Mouse (Mus musculus): ENCODE results near the gene As3mt. TPM values are rescaled to one million over a fixed set of nuclear protein-coding genes. Genes with fewer than 3 reads are reported as not detected.
"Not testable (repeated sequence)": the region's sequence is repeated elsewhere in the genome, so short reads cannot be mapped to it uniquely, and the experiment has no call there.

As3mt gene
- total RNA-seq, 2 experiments from 2014 or later = 68.1 to 80.9 TPM

DNA sequence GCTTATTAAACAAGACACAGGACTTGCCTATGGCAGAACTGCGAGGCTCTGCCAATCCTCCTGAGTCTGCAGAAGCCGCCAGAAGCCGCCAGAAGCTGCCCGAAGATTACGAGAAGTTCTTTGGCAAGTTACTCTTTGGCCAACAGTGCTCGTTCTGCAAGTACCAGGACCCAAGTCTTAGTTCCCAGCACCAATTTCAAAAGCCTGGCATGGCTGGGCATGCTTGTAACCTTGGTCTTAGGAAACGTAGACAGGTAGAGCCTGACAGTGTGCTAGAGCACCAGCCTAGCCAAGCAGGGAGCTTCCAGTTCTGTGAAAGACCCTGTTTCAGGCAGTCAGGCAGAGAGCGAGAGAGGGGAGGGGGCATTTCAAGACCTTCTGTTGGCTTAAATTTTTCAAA, 10.8 kb upstream of the As3mt start:
- no peak for DNase-seq
- intact Hi-C loops (cut with DNase I; ENCODE audit: low total_unique reads) = no loop called here

DNA sequence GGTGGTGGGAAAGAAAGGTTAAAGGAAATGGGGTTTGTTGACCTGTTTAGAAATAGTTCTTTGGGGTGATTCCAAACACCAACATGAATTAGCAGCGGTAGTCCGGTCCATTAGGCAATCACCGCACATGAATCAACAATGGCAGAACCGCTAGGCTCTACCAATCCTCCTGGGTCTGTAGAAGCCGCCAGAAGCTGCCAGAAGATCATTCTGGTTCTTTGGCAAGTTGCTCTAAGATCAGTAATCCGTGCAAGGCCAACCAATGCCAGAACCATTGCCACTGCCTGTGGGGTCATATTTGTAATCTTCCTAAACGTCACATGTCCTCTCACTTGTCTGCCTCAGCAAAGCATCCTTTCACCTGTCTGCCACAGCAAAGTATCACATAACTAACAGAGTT, 10.3 kb upstream of the As3mt start:
- no peak for DNase-seq
- intact Hi-C loops (cut with DNase I; ENCODE audit: low total_unique reads) = no loop called here

DNA sequence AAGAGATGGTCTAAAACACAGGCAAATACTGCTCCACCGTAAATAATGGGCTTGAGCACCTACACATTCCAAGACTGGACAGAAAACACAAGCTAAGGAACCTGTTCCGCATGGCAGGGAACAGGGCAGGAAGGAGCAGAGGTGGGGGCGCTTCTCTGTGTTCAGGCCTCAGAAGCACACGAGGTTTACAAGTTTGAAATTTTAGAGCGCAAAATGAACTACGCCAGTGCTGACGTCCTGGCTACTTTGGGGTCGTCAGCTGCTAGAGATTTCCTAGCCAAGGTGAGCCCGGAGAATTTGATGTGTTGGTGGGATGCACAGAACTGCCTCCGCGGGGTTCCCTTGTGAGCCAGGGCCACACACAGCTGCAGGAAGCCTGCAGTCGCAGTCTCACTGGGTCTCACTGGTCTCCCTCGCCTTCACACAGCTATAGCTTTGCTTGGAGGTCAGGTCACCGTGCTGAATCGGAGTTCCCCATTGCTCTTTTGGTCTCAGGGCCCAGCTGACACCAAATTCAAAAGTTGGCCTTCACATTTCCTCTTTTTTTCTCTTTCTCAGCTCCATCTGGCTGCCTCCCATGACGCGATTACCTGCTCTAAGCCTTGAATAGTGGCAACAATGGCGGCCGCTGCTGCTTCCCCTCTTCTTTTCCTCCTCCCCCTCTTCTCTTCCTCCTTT, 9.3 kb upstream of the As3mt start:
- intact Hi-C loops (cut with DNase I; ENCODE audit: low total_unique reads) = no loop called here
- no peak for DNase-seq

DNA sequence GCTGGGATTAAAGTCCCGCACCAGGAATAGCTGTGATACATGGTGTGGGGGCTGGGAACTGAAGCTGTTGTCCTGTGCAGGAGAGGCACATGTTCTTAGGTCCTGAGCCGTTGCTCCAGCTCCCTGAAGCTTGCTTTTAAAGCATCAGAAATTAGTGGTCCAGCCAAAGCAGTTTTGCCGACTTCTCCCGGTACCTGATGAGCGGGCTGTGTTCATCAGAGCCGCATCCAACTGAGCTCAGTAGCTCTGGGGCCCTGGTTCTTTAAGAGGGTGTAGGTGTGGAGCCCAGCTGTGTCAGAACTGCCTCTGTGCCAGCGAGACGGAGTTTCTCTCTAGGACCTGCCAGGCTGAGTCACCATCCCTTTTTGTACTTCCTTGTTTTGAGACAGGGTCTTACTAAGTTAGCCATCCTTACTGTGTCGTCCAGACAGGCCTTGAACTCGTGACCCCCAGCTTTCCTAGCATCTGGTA, 8.2 kb upstream of the As3mt start:
- intact Hi-C loops (cut with DNase I; ENCODE audit: low total_unique reads) = no loop called here
- DNase-seq = peak; percentile 15

DNA sequence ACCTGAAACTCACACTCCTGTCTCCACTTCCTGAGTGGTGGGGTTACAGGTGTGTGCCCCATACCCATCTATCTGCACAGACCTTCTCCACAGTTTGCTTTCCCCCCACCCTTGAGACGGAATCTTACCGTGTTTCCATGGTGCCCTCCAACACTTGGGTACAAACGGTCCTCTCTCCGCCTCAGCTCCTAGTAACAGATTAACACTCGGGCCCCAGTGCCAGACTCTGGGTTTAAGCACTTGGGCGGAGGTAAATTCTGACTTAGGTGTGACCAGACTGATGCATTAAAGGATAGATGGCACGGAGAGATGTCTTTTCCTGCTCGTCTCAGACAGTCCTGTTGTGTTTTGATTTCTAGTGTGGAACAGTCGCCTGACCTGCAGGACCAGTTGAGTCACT, 6.1 kb upstream of the As3mt start:
- no peak for DNase-seq
- intact Hi-C loops (cut with DNase I; ENCODE audit: low total_unique reads) = no loop called here

DNA sequence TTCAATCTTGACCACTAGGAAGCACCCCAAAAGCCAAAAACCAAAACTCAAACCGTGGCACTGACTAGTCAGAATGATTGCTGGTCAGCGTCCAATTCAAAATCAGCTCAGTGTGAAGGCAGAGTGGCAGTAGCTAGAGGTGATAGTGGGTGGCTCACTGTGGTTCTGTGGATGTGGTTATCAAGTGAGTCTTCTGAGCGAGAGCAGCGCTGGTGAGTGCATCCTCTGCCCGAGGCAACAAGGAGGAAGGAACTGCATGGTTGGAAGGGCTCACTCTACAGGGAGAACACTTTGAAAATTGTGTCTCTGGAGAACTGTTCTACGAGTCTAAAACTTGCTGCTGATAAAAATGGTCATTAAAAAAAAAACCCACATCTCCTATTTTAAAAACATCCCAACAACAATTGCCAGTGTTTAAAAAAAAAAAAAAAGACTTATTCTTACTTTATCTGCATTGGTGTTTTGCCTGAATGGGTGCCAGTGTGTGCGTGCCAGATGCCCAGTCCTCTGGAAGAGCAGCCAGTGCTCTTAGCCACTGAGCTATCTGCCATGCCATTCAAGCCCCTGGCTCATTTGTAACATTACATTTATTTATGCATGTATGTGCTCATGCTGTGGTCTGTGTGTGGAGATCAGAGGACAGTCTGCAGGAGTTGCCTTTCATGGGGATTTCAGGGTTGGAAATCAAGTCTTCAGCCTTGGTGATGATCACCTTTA, 1.3 kb upstream of the As3mt start:
- no peak for DNase-seq
- intact Hi-C loops (cut with DNase I; ENCODE audit: low total_unique reads) = no loop called here

DNA sequence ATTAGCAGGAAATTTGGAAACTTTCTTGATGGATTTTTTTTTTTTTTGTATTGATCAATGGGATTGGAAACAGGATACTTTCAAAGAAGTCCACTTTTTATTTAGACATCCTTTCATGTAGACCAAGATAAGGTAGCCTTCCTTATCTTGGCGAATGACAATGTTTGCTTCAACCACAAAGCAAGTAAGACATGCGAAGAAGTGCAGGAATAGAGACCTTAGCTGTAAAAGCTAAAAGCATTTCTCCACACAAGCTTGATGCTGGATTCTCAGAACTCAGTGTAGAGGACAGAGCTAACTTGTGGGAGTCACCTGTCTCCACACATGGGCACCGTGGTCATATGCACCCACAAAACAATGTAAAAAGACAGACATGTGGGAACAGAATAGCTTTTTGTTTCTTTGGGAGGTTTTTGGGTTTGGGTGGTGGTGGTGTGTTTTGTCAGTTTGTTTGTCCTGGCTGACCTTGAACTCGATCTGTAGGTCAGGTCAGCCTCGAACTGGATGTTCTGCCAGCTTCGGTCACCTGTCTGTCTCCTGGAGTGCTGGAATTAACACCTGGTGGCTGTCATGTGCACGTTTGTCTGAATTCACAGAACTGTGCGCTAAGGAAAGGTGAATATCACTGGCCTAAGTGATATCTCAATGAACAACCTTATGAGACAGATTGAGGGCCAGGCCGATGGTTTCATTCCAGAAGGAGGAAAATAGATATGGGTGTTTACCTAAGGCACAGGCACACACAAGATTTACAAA, 540 bp upstream of the As3mt start:
- no peak for DNase-seq
- intact Hi-C loops (cut with DNase I; ENCODE audit: low total_unique reads) = no loop called here

DNA sequence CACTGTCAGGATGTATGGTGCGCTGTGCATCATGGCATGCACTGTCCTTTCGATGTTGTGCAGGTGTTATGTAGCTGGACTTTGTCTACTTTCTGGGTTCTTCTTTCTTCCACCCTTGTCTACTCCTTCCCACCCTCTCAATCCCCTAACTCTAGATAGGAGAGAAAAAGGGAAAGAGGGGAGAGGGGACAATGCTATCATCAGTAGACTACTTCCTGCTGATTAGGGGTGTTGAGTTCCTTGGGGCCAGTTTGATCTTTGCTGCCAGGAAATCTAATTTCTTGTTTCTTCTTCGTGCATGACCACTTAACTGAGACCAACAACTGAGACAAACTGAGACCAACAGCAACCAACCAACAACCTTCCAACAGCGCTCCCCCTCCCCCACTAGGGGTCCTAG, 3.4 kb downstream of the As3mt start:
- DNase-seq = no peak
- intact Hi-C loops (cut with DNase I; ENCODE audit: low total_unique reads) = no loop called here

DNA sequence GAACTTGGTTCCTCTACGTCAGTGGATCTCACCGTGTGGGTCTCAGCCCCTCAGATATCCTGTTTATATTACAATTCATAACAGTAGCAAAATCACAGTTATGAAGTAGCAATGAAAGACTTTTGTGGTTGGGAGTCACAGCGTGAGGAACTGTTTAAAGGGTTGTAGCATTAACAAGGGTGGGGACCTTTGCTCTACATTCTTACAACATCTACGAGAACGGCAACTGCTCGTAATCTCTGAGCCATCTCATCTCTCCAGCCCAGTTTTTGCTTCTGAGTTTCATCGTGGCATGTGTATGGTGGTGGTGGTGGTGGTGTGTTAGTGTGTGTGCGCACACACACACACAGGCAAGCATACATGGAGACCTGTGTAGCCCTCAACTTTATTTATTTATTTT, 7.0 kb downstream of the As3mt start:
- no peak for DNase-seq
- intact Hi-C loops (cut with DNase I; ENCODE audit: low total_unique reads) = no loop called here

DNA sequence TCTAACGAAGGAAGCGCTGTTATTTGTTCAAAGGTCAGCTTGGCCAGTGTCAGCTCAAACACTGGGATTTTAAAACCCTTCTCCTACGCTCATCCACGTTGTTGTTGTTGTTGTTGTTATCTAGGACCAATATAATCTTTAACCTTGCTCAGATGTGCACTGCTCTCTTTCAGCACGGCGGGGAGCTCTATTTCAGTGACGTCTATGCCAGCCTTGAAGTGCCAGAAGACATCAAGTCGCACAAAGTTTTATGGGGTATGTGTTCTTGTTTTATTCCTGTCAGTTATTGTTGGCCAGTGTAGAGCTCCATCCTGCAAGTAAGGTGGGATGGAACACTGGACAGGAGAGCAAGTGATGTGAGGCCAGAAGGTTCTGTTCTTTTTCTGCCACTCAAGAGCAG, 7.8 kb downstream of the As3mt start:
- intact Hi-C loops (cut with DNase I; ENCODE audit: low total_unique reads) = no loop called here
- DNase-seq = no peak

DNA sequence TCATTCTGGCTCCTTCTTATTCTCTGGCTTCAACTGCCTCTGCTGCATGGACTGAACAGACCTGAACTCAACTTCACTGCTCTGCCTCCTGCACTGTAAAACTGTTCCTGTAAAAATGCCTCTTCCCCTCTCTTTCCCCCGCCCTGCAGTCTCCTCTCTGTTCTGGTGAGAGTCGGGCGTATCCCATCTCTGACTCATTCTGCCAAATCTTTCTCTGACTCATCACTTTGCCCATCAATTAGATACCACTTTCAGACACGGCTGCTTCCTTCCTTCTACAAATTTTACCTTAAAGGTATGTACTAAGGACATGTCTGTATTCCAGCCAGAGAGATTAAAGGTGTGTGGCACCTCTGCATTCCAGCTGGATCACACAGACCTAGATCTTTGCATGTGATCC, 10.9 kb downstream of the As3mt start:
- DNase-seq = no peak
- intact Hi-C loops (cut with DNase I; ENCODE audit: low total_unique reads) = no loop called here

DNA sequence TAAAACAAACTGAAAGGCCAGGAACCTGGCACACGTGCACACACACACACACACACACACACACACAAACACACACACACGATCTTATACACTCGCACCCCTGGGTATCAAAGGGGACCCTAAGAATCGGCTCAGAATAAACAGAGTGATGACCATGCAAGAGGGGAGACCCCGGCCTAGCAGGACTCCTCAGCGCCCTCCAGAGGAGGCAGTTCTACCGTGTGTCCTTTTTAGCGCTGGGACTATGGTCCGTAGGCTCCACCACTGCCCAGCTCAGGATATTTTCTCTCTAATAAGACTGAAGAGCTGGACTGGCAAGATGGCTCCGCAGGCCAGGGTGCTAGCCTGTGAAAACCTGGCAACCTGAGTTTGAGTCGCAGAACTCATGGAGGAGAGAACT, 17.2 kb downstream of the As3mt start:
- intact Hi-C loops (cut with DNase I; ENCODE audit: low total_unique reads) = no loop called here
- DNase-seq = no peak

DNA sequence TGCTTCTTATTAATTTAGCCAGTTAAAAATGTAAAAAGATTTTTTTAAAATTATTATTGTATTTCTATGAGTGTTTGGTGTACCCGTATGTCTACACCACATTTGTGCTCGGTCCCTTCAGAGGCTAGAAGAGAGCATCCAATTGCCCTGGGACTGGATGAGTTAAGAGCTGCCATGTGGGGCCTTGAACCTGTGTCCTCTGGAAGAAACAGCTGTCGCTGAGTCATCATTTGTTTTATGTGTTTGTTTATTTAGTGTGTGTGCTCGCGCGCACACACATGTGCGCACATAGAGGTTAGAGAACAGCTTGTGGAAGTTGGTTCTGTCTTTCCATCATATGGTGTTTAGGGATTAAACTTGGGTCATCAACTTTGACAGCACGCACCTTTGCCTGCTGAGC, 18.9 kb downstream of the As3mt start:
- intact Hi-C loops (cut with DNase I; ENCODE audit: low total_unique reads) = no loop called here
- no peak for DNase-seq

DNA sequence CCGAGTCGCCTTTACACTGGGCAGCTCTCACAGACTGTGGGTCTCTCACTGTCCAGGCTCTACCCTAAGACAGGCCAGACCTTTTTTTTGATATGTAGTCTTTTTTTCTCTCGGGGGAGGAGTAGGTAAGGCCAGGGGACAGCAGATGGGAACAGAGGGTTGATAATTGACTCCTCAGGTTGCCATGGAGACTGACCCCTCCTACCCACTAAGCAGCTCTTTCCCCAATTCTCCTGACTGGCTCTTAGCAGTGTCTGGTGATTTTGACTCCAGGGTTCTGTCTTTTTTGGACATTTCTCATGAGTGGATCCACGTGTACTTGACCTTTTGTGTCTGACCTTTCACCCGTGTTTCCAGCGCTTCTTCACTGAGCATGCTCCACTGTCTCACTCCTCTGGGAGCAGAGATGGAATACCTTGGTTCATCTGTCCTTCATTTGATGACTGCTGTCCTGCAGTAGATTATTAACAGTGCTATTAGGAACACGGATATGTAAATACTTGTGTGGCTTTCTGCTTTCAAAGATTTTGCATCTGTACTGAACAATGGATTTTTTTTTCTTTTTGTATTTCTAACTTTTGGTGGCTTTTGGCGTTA, 20.0 kb downstream of the As3mt start:
- intact Hi-C loops (cut with DNase I; ENCODE audit: low total_unique reads) = no loop called here
- DNase-seq = no peak

DNA sequence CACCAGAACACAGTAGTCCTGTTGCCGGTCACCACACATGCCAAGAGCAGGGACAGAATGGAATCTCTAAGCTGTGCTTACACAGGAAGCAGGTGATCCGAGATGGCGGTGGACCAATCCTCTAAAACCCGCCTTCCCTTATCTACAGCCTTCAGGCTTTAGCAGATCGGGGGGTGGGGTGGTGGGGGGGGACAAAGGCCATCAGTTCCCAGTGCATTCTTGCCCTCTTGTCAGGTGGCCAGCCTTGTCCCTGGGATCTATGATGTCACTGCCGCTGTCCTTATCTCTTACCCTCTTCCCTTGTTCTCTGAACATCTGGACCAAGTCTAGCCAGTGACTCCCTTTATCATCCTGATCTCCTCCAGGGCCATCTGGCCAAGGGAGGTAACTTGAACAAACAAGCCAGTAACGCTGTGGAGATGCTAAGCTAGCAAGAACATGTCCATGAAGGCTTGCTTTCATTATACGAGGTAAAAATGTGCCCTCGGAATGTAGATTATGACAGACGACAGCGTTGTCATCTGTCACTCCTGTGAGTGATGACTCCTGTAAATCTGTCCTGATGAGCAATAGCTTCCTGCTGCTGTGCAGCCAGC, 20.8 kb downstream of the As3mt start:
- intact Hi-C loops (cut with DNase I; ENCODE audit: low total_unique reads) = no loop called here

DNA sequence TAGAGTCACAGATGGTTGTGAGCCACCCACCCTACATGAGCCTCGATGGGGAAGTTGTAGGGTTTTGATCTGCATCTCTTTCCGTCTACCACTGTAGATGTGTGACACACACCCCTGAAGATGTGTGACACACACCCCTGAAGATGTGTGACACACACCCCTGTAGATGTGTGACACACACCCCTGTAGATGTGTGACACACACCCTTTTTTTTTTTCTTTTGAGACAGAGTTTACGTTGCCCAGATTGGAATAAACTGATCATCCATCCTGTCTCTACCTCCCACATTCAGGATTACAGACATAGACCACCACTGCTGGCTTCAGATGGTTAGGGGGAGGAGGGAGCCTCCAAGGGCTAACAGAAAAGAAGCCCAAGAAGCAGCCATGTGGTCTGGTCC, 21.7 kb downstream of the As3mt start:
- DNase-seq = no peak
- intact Hi-C loops (cut with DNase I; ENCODE audit: low total_unique reads) = no loop called here

More for the DNA sequence above, 20.8 kb downstream of the As3mt start:
- DNase-seq = no peak

DNA sequence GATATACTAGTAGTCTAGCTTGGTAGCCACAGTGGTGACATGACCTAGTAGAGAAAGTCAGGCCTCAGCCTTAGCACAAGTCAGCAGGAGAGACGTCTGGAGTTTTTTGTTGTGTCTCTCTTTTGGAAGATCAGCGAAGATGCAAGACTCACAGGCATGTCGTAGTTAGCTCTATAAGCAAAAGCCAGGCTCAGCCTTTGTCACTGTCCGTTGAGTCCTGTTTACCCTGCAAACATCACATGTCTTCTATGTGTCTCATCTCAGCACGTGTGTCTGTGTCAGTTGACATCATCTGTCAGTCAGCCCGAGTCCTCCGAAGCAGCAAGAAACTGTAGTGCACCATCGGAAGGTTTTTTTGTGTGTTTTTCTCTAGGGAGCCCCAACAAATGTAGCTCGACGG, 24.1 kb downstream of the As3mt start:
- DNase-seq = no peak
- intact Hi-C loops (cut with DNase I; ENCODE audit: low total_unique reads) = no loop called here

DNA sequence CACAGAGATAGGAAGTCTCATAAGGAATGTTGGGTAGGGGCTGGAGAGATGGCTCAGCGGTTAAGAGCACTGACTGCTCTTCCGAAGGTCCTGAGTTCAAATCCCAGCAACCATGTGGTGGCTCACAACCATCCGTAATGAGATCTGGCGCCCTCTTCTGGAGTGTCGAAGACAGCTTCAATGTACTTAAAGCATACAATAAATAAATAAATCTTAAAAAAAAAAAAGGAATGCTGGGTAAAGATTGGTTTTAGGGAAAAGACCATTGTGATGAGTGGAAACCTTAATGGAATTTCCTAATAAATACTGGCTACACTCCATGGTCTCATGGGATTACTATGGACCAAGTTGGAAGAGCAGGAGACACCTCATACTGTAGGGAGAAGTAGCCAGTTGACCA, 25.4 kb downstream of the As3mt start:
- intact Hi-C loops (cut with DNase I; ENCODE audit: low total_unique reads); DNase-seq: not testable (repeated sequence)

DNA sequence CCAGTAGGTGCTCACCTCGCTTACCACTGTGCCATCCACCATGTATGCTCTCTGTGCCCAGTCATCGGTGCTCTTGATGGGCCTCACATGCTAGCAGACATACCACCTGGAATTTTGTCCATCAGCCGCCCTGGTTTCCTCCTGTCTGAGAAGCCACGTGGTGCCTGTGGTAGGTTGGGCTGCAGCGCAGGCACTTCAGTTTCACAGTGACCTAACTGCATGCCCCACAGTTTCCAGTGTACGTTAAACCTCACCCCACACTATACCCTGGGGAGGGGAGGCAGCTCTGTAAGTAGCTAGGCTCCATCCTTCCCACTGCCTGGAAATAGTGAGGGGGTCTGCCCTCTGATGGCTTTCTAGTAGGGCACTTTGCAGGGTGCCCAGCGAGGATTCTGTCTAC, 26.4 kb downstream of the As3mt start:
- intact Hi-C loops (cut with DNase I; ENCODE audit: low total_unique reads) = no loop called here
- DNase-seq = no peak

DNA sequence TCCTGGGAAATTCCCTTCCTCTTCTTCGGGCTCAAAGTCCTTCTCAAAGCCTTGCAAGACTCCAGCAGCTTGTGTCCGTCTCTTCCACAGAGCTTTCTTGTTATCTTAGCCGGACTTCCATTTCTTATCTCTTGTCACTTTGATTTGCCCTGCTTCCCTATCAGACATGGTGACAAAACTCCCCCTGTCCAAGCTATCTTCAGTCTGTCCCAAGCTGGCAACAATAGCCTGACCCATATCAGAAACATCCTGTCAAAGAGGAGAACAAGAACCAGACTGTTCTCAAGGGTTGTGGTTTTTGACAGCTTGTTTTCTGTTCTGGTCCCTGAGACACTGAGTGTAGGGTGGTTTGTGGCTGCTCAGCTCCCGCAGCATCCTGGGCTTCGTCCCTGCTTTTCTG, 28.0 kb downstream of the As3mt start:
- intact Hi-C loops (cut with DNase I; ENCODE audit: low total_unique reads) = loop anchor here (5.0 kb wide), 1 partner anchor 63 kb away; the partner anchor contains the start of gene Cyp17a1

More for the DNA sequence above, 28.0 kb downstream of the As3mt start:
- no peak for DNase-seq

Data from gastrocnemius, postnatal 14 days (tissue).